Mouse (Mus musculus): ENCODE data around the gene Tmtc3. TPM values are rescaled to one million over a fixed set of nuclear protein-coding genes. Genes with fewer than 3 reads are reported as not detected.

The Tmtc3 gene
- total and polyA plus RNA-seq, 2 experiments from 2014 or later = 6.3 to 13.3 TPM

DNA sequence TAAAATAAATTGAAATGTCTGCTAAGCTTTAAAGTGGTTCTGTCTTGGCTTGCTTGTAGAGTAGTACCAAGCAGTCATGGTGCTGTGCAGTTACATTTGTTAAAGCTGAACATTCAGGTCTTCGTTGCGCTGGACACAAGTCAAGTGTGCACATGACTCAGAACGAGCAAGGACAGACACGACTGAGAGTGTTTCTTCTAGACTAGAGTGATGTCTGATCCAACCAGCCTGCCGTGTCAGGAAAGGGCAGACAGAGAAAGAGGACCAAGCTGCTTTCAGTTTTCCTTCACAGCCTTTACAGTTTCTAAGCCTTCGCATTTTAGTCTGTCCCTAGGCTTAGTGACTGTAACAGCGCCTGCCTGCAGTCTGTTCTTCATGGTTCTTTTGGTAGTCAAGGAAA, 4.8 kb upstream of the Tmtc3 start:
- Histone ChIP-seq H3K4me1 (ENCODE audit: insufficient read depth, low read length) (no peaks in the 10 kb centered on the region), H3K9ac (replicated peaks; ENCODE audit: low read length) (no peak overlapping the region), H3K27ac (no peak overlapping the region), H3K4me2 (ENCODE audit: low read depth, low read length) (no peak overlapping the region), H3K36me3 (ENCODE audit: insufficient read depth, low read length) (peaks cover 11% of the 10 kb centered on the region), H3K4me3 (ENCODE audit: low read length) (no peak overlapping the region), H3K27me3 (ENCODE audit: insufficient read depth, low read length) (no peaks in the 10 kb centered on the region), H3K9me3 (ENCODE audit: low read length) (no peaks in the 10 kb centered on the region)
- ATAC-seq (no peak), DNase-seq (ENCODE audit: low spot score) (no peak)
- 96% methylated on average over 7 of the region's 7 CpGs for WGBS
- no peak for TF ChIP-seq CTCF (IDR thresholded peaks at IDR 0.05; ENCODE audit: low read depth)

- Histone ChIP-seq H3K27me3 (ENCODE audit: insufficient read depth, low read length) (no peaks in the 10 kb centered on the region), H3K27ac (peak overlapping the region; percentile 72), H3K9me3 (ENCODE audit: low read length) (no peaks in the 10 kb centered on the region), H3K4me3 (ENCODE audit: low read length) (peak overlapping the region; percentile 91), H3K36me3 (ENCODE audit: insufficient read depth, low read length) (no peaks in the 10 kb centered on the region), H3K4me1 (ENCODE audit: insufficient read depth, low read length) (no peaks in the 10 kb centered on the region), H3K9ac (replicated peaks; ENCODE audit: low read length) (peak overlapping the region; percentile 64), H3K4me2 (ENCODE audit: low read depth, low read length) (peak overlapping the region; percentile 89)
- DNase-seq (ENCODE audit: low spot score) = peak; percentile 55
- no peak for TF ChIP-seq CTCF (IDR thresholded peaks at IDR 0.05; ENCODE audit: low read depth)
- WGBS = under 1% methylated on average over 13 of the region's 13 CpGs
- ATAC-seq = no peak
These were observed 451 bp downstream of the Tmtc3 start for GRCm38 (mm10) chr10:100486701-100487096.

DNA sequence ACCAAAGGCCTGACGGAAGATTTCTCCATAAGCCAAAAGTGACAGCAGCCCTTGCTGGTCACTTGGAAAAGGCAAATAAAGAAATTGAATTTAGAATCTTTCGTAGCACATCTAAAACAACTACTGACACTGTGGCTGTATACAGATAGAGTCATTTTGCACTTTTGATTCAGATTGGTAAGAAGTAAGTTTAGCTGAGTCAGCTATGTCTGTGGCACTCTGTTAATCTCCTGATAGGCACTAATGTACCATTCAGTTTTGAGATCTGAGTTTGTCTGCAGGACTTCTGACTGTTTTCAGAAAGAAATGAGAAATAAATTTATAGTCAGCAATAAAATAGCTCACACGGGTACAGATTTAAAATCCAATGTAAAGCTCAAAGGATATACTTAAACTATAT, 7.6 kb downstream of the Tmtc3 start:
- H3K9me3 ChIP-seq (ENCODE audit: low read length) = no peaks in the 10 kb centered on the region
- TF ChIP-seq CTCF (IDR thresholded peaks at IDR 0.05; ENCODE audit: low read depth) = no peak
- no peak overlapping the region for H3K4me3 ChIP-seq (ENCODE audit: low read length)
- H3K4me2 ChIP-seq (ENCODE audit: low read depth, low read length) = no peak overlapping the region
- no peak for DNase-seq (ENCODE audit: low spot score)
- 90% methylated on average over 3 of the region's 3 CpGs for WGBS
- H3K27me3 ChIP-seq (ENCODE audit: insufficient read depth, low read length) = no peaks in the 10 kb centered on the region
- no peak overlapping the region for H3K27ac ChIP-seq
- ATAC-seq = no peak
- H3K4me1 ChIP-seq (ENCODE audit: insufficient read depth, low read length) = no peaks in the 10 kb centered on the region
- no peak overlapping the region for H3K9ac ChIP-seq (replicated peaks; ENCODE audit: low read length)
- peaks cover 14% of the 10 kb centered on the region; the same call in 1 of the 2 replicates for H3K36me3 ChIP-seq (ENCODE audit: insufficient read depth, low read length)

DNA sequence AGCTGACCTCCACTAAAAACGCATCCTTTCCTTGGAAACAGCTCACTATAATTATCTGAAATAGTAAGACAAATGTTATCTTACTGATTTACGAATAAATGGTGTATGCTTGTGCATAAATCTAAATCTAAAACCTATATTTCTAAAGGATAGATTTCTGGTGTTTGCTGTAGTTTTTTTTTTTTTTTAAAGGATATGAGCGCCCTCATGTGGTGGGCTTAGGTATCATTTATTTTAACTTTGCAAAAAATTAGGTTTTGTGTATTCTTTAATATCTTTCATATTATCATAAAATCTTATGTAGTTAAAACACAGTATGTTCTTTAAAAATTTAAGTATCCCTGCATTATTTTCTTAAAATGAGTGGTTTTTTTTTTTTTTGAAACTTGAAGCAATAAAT, 12.1 kb downstream of the Tmtc3 start:
- Histone ChIP-seq H3K36me3 (ENCODE audit: insufficient read depth, low read length) (peaks cover 14% of the 10 kb centered on the region; the same call in 1 of the 2 replicates), H3K9me3 (ENCODE audit: low read length) (no peaks in the 10 kb centered on the region), H3K4me3 (ENCODE audit: low read length) (no peak overlapping the region), H3K4me2 (ENCODE audit: low read depth, low read length) (no peak overlapping the region), H3K27me3 (ENCODE audit: insufficient read depth, low read length) (no peaks in the 10 kb centered on the region), H3K9ac (replicated peaks; ENCODE audit: low read length) (no peak overlapping the region), H3K27ac (no peak overlapping the region), H3K4me1 (ENCODE audit: insufficient read depth, low read length) (no peaks in the 10 kb centered on the region)
- peak; percentile 53 for TF ChIP-seq CTCF (IDR thresholded peaks at IDR 0.05; ENCODE audit: low read depth)
- ATAC-seq (no peak), DNase-seq (ENCODE audit: low spot score) (no peak)
- 52% methylated on average over 3 of the region's 3 CpGs for WGBS

- no peak overlapping the region for H3K4me3 ChIP-seq (ENCODE audit: low read length)
- TF ChIP-seq CTCF (IDR thresholded peaks at IDR 0.05; ENCODE audit: low read depth) = no peak
- no peak overlapping the region for H3K27ac ChIP-seq
- no peaks in the 10 kb centered on the region for H3K4me1 ChIP-seq (ENCODE audit: insufficient read depth, low read length)
- no peak overlapping the region for H3K9ac ChIP-seq (replicated peaks; ENCODE audit: low read length)
- peaks cover 9% of the 10 kb centered on the region; the same call in 1 of the 2 replicates for H3K36me3 ChIP-seq (ENCODE audit: insufficient read depth, low read length)
- H3K27me3 ChIP-seq (ENCODE audit: insufficient read depth, low read length) = no peaks in the 10 kb centered on the region
- ATAC-seq (no peak), DNase-seq (ENCODE audit: low spot score) (no peak)
- no peaks in the 10 kb centered on the region for H3K9me3 ChIP-seq (ENCODE audit: low read length)
- H3K4me2 ChIP-seq (ENCODE audit: low read depth, low read length) = no peak overlapping the region
These were observed 26.6 kb downstream of the Tmtc3 start for GRCm38 (mm10) chr10:100460515-100460914.

GRCm38 (mm10) chr10:100449394-100449793, 37.8 kb downstream of the Tmtc3 start:
- H3K4me2 ChIP-seq (ENCODE audit: low read depth, low read length) = no peak overlapping the region
- H3K9ac ChIP-seq (replicated peaks; ENCODE audit: low read length) = no peak overlapping the region
- no peaks in the 10 kb centered on the region for H3K9me3 ChIP-seq (ENCODE audit: low read length)
- H3K4me3 ChIP-seq (ENCODE audit: low read length) = no peak overlapping the region
- no peak overlapping the region for H3K27ac ChIP-seq
- H3K36me3 ChIP-seq (ENCODE audit: insufficient read depth, low read length) = peaks cover 9% of the 10 kb centered on the region
- no peaks in the 10 kb centered on the region for H3K4me1 ChIP-seq (ENCODE audit: insufficient read depth, low read length)
- TF ChIP-seq CTCF (IDR thresholded peaks at IDR 0.05; ENCODE audit: low read depth) = peak; percentile 52
- H3K27me3 ChIP-seq (ENCODE audit: insufficient read depth, low read length) = no peaks in the 10 kb centered on the region
- ATAC-seq = no peak
- peak; percentile 15 for DNase-seq (ENCODE audit: low spot score)

GRCm38 (mm10) chr10:100427592-100427991, 59.6 kb downstream of the Tmtc3 start:
- 72% methylated on average over 2 of the region's 2 CpGs for WGBS
- Histone ChIP-seq H3K27me3 (ENCODE audit: insufficient read depth, low read length) (no peaks in the 10 kb centered on the region), H3K4me1 (ENCODE audit: insufficient read depth, low read length) (no peaks in the 10 kb centered on the region), H3K9ac (replicated peaks; ENCODE audit: low read length) (no peak overlapping the region), H3K27ac (no peak overlapping the region), H3K4me3 (ENCODE audit: low read length) (no peak overlapping the region), H3K4me2 (ENCODE audit: low read depth, low read length) (no peak overlapping the region), H3K36me3 (ENCODE audit: insufficient read depth, low read length) (no peaks in the 10 kb centered on the region), H3K9me3 (ENCODE audit: low read length) (no peaks in the 10 kb centered on the region)
- no peak for TF ChIP-seq CTCF (IDR thresholded peaks at IDR 0.05; ENCODE audit: low read depth)
- DNase-seq (ENCODE audit: low spot score) = no peak
- no peak for ATAC-seq

Data from hindbrain, postnatal 0 days (tissue).